8 mouse cellular contexts compared by ENCODE assay signal in genomic region chr7:141474160-141474559, GRCm38 (mm10). TPM values are rescaled to one million over a fixed set of nuclear protein-coding genes. Genes with fewer than 3 reads are reported as not detected.
DNase-seq lines count a peak whose midpoint lies in the region; ATAC-seq lines count a peak whose summit lies in the region.
"Had no signal": no experiment of that assay in that cellular context is flagged by ENCODE, and none has a peak within 500 bp of the region (broad histone marks: within the 10 kb centered on the region; RNA-seq: fewer than 3 reads in every experiment).

No protein-coding gene starts in this region.

- no peaks in the 10 kb centered on the region for H3K9me3 ChIP-seq in megakaryocyte, embryonic 14.5 days
- no peaks in the 10 kb centered on the region for H3K9me3 ChIP-seq in forebrain, embryonic 13.5 days (replicated peaks)
- no peaks in the 10 kb centered on the region for H3K9me3 ChIP-seq in limb, embryonic 13.5 days
- no peaks in the 10 kb centered on the region for H3K9me3 ChIP-seq in stomach, embryonic 14.5 days (ENCODE audit: control insufficient read depth, low read depth, low read length)

- 9% methylated on average over 5 of the region's 5 CpGs for WGBS in forebrain, embryonic 13.5 days
- WGBS in limb, embryonic 13.5 days, result 4% methylated on average over 5 of the region's 5 CpGs
- 12% methylated on average over 5 of the region's 5 CpGs for WGBS in stomach, embryonic 14.5 days

- H3K4me3 ChIP-seq in megakaryocyte, embryonic 14.5 days (replicated peaks), result peak overlapping the region; percentile 97
- peak overlapping the region; percentile 81 for H3K4me3 ChIP-seq in forebrain, embryonic 13.5 days
- H3K4me3 ChIP-seq in limb, embryonic 13.5 days, result peak overlapping the region; percentile 78
- H3K4me3 ChIP-seq in stomach, embryonic 14.5 days (ENCODE audit: low read depth, low read length), result peak overlapping the region; percentile 75

- ATAC-seq in megakaryocyte, adult 5-6 weeks (ENCODE audit: poor library complexity, severe bottlenecking), result no peak
- ATAC-seq in forebrain, embryonic 13.5 days, result no peak
- no peak for ATAC-seq in limb, embryonic 13.5 days (ENCODE audit: low FRiP score, low read depth)
- no peak for ATAC-seq in stomach, embryonic 14.5 days (ENCODE audit: insufficient number of reproducible peaks, insufficient read depth, low FRiP score, low read depth)

- peak overlapping the region; percentile 86 for H3K9ac ChIP-seq in forebrain, embryonic 13.5 days
- H3K9ac ChIP-seq in limb, embryonic 13.5 days, result peak overlapping the region; percentile 81
- peak overlapping the region; percentile 76 for H3K9ac ChIP-seq in stomach, embryonic 14.5 days (replicated peaks; ENCODE audit: low read depth, low read length)

- no peak overlapping the region for H3K27ac ChIP-seq in forebrain, embryonic 13.5 days
- no peak overlapping the region for H3K27ac ChIP-seq in limb, embryonic 13.5 days
- no peak overlapping the region; the same call in 1 of the 2 replicates for H3K27ac ChIP-seq in stomach, embryonic 14.5 days (ENCODE audit: low read length)

- H3K4me1 ChIP-seq in megakaryocyte, embryonic 14.5 days, result peaks cover 84% of the 10 kb centered on the region
- H3K4me1 ChIP-seq in forebrain, embryonic 13.5 days, result peaks cover 44% of the 10 kb centered on the region
- H3K4me1 ChIP-seq in limb, embryonic 13.5 days, result peaks cover 50% of the 10 kb centered on the region
- peaks cover 31% of the 10 kb centered on the region for H3K4me1 ChIP-seq in stomach, embryonic 14.5 days (ENCODE audit: control insufficient read depth, insufficient read depth, low read length)

- no peak for DNase-seq in gastrocnemius, postnatal 4 days (ENCODE audit: low spot score in 2 of 2)
- DNase-seq in kidney, adult 9 months, result no peak
- DNase-seq: kidney, postnatal 36 days had no signal

- no peaks in the 10 kb centered on the region for H3K27me3 ChIP-seq in megakaryocyte, embryonic 14.5 days (replicated peaks)
- peaks cover 27% of the 10 kb centered on the region for H3K27me3 ChIP-seq in forebrain, embryonic 13.5 days
- no peaks in the 10 kb centered on the region for H3K27me3 ChIP-seq in limb, embryonic 13.5 days
- H3K27me3 ChIP-seq in stomach, embryonic 14.5 days (ENCODE audit: control insufficient read depth, insufficient read depth, low read length), result no peaks in the 10 kb centered on the region

- H3K36me3 ChIP-seq in megakaryocyte, embryonic 14.5 days (replicated peaks; ENCODE audit: low read length), result peaks cover 44% of the 10 kb centered on the region
- H3K36me3 ChIP-seq in forebrain, embryonic 13.5 days (ENCODE audit: poor library complexity, severe bottlenecking), result peaks cover 36% of the 10 kb centered on the region
- H3K36me3 ChIP-seq in limb, embryonic 13.5 days, result peaks cover 36% of the 10 kb centered on the region
- peaks cover 31% of the 10 kb centered on the region for H3K36me3 ChIP-seq in stomach, embryonic 14.5 days (ENCODE audit: control insufficient read depth, insufficient read depth, low read length)

- H3K4me2 ChIP-seq in forebrain, embryonic 13.5 days, result peak overlapping the region; percentile 87
- H3K4me2 ChIP-seq in limb, embryonic 13.5 days (replicated peaks), result peak overlapping the region; percentile 95
- H3K4me2 ChIP-seq in stomach, embryonic 14.5 days (replicated peaks; ENCODE audit: low read depth, low read length), result peak overlapping the region; percentile 88

RNA-seq across cellular contexts. Expression of gene Polr2l, which starts 0.8 kb away (rescaled TPM):
- 49.6 and 150 TPM in 2 replicates for polyA plus RNA-seq in megakaryocyte, embryonic 14.5 days (2012; ENCODE audit: insufficient read depth, low replicate concordance)
- total RNA-seq in megakaryocyte, adult 5-6 weeks (2015), result 16.6 and 24.0 TPM in 2 replicates
- total RNA-seq in megakaryocyte, adult 5-6 weeks (2017), result 17.9 and 27.6 TPM in 2 replicates
- 76.5 and 89.5 TPM in 2 replicates for polyA plus RNA-seq in forebrain, embryonic 13.5 days (2015; fragmentation: Nextera tagmentation; extraction: Ambion mirVana)
- 63.4 and 64.3 TPM in 2 replicates for polyA plus RNA-seq in limb, embryonic 13.5 days (2015; fragmentation: Nextera tagmentation; extraction: Ambion mirVana)
- 65.1 and 72.3 TPM in 2 replicates for polyA plus RNA-seq in stomach, embryonic 14.5 days (2014; fragmentation: Nextera tagmentation; extraction: Ambion mirVana)
- 10 to 100 TPM; 35.3 to 35.9 TPM for total RNA-seq in gastrocnemius, postnatal 4 days (2021)

RNA-seq across cellular contexts. Expression of gene Tspan4, which starts 0.9 kb away (rescaled TPM):
- 53.2 and 54.8 TPM in 2 replicates for polyA plus RNA-seq in megakaryocyte, embryonic 14.5 days (2012; ENCODE audit: insufficient read depth, low replicate concordance)
- total RNA-seq in megakaryocyte, adult 5-6 weeks (2015), result 1.4 and 1.5 TPM in 2 replicates
- total RNA-seq in megakaryocyte, adult 5-6 weeks (2017), result 1.9 and 3.3 TPM in 2 replicates
- polyA plus RNA-seq in forebrain, embryonic 13.5 days (2015; fragmentation: Nextera tagmentation; extraction: Ambion mirVana), result 18.0 and 20.0 TPM in 2 replicates
- polyA plus RNA-seq in limb, embryonic 13.5 days (2015; fragmentation: Nextera tagmentation; extraction: Ambion mirVana), result 70.5 and 71.2 TPM in 2 replicates
- polyA plus RNA-seq in stomach, embryonic 14.5 days (2014; fragmentation: Nextera tagmentation; extraction: Ambion mirVana), result 72.1 and 76.7 TPM in 2 replicates
- total RNA-seq in gastrocnemius, postnatal 4 days (2021), result 10 to 100 TPM; 19.6 to 19.7 TPM

RNA-seq across cellular contexts. Expression of gene Cd151, which starts 7.0 kb away (rescaled TPM):
- 56.1 and 168 TPM in 2 replicates for polyA plus RNA-seq in megakaryocyte, embryonic 14.5 days (2012; ENCODE audit: insufficient read depth, low replicate concordance)
- 13.3 and 16.8 TPM in 2 replicates for total RNA-seq in megakaryocyte, adult 5-6 weeks (2015)
- 21.6 and 26.4 TPM in 2 replicates for total RNA-seq in megakaryocyte, adult 5-6 weeks (2017)
- polyA plus RNA-seq in forebrain, embryonic 13.5 days (2015; fragmentation: Nextera tagmentation; extraction: Ambion mirVana), result 12.0 and 14.3 TPM in 2 replicates
- 12.6 and 14.6 TPM in 2 replicates for polyA plus RNA-seq in limb, embryonic 13.5 days (2015; fragmentation: Nextera tagmentation; extraction: Ambion mirVana)
- 87.0 and 94.0 TPM in 2 replicates for polyA plus RNA-seq in stomach, embryonic 14.5 days (2014; fragmentation: Nextera tagmentation; extraction: Ambion mirVana)
- total RNA-seq in gastrocnemius, postnatal 4 days (2021), result 10 to 100 TPM; 87.2 to 88.8 TPM

RNA-seq across cellular contexts. Expression of gene Cracr2b, which starts 13.3 kb away (rescaled TPM):
- 19.4 and 29.4 TPM in 2 replicates for polyA plus RNA-seq in megakaryocyte, embryonic 14.5 days (2012; ENCODE audit: insufficient read depth, low replicate concordance)
- total RNA-seq in megakaryocyte, adult 5-6 weeks (2015), result 1.6 and 1.8 TPM in 2 replicates
- 1.5 and 2.0 TPM in 2 replicates for total RNA-seq in megakaryocyte, adult 5-6 weeks (2017)
- 3.2 and 6.0 TPM in 2 replicates for polyA plus RNA-seq in forebrain, embryonic 13.5 days (2015; fragmentation: Nextera tagmentation; extraction: Ambion mirVana)
- polyA plus RNA-seq in limb, embryonic 13.5 days (2015; fragmentation: Nextera tagmentation; extraction: Ambion mirVana), result 13.5 and 14.3 TPM in 2 replicates
- 15.5 and 20.2 TPM in 2 replicates for polyA plus RNA-seq in stomach, embryonic 14.5 days (2014; fragmentation: Nextera tagmentation; extraction: Ambion mirVana)
- 1 to 10 TPM; 8.9 to 9.3 TPM for total RNA-seq in gastrocnemius, postnatal 4 days (2021)

RNA-seq across cellular contexts. Expression of gene Pnpla2, which starts 19.2 kb away (rescaled TPM):
- 230 and 314 TPM in 2 replicates for polyA plus RNA-seq in megakaryocyte, embryonic 14.5 days (2012; ENCODE audit: insufficient read depth, low replicate concordance)
- 31.2 and 34.5 TPM in 2 replicates for total RNA-seq in megakaryocyte, adult 5-6 weeks (2015)
- 9.1 and 12.3 TPM in 2 replicates for total RNA-seq in megakaryocyte, adult 5-6 weeks (2017)
- 19.5 and 21.0 TPM in 2 replicates for polyA plus RNA-seq in forebrain, embryonic 13.5 days (2015; fragmentation: Nextera tagmentation; extraction: Ambion mirVana)
- polyA plus RNA-seq in limb, embryonic 13.5 days (2015; fragmentation: Nextera tagmentation; extraction: Ambion mirVana), result 13.9 and 14.7 TPM in 2 replicates
- 21.7 and 26.0 TPM in 2 replicates for polyA plus RNA-seq in stomach, embryonic 14.5 days (2014; fragmentation: Nextera tagmentation; extraction: Ambion mirVana)
- 100 to 1,000 TPM in 1 of 2 experiments, 10 to 100 TPM in 1; 98.6 to 133 TPM for total RNA-seq in gastrocnemius, postnatal 4 days (2021)
